Mouse (Mus musculus): ENCODE data around the gene Insc. TPM values are rescaled to one million over a fixed set of nuclear protein-coding genes. Genes with fewer than 3 reads are reported as not detected.

Gene Insc
- polyA plus RNA-seq, 1 experiment from 2014 or later, result 3.1 TPM

DNA sequence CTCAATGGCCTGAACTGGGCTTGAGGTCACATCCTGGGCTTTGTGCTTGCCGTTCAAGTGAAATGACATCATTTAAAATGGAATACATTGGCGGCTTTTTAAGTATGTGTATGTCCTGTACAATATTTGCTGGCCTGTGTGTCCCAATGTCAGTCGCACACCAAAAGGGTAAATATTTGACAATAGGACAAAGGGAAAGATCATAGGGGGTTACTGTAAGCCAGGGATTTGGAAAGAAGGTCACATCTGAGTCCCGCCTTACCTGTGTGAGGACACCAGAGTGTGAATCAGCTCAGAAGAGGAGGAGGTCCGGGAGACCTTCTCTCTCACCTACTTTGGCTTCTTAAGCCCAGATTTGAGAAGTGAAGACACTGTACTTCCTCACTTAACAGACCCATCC is 25.0 kb downstream of the Insc start:
- H3K4me1 ChIP-seq, result no peaks in the 10 kb centered on the region
- no peak overlapping the region for H3K4me3 ChIP-seq
- H3K27me3 ChIP-seq, result no peaks in the 10 kb centered on the region
- no peaks in the 10 kb centered on the region for H3K36me3 ChIP-seq
- no peaks in the 10 kb centered on the region for H3K9me3 ChIP-seq (replicated peaks)
- no peak overlapping the region for H3K4me2 ChIP-seq (replicated peaks)
- no peak for ATAC-seq (ENCODE audit: low FRiP score)
- 89% methylated on average over 5 of the region's 5 CpGs for WGBS
- no peak overlapping the region for H3K27ac ChIP-seq
- no peak overlapping the region for H3K9ac ChIP-seq

DNA sequence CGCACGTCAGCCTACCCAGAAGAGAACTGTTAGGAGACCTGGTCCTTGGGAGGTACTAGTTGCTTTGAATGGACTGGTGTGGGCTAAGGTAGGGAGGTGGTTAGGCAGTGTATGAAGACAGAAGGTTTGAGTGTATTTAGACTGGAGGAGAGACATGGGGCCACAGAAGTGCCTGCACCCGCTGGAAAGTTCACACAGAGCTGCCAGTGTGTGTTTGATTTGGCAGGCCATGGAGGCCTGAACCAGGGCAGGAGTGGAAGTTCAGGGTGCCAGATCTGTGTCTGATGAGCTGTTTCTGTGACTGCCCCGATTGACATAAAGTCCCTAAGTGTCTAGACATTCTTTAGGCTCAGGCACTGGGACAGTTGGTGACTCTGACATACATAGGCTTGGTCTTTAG is 25.5 kb downstream of the Insc start:
- no peak for ATAC-seq (ENCODE audit: low FRiP score)
- Histone ChIP-seq H3K4me2 (replicated peaks) (no peak overlapping the region), H3K4me3 (no peak overlapping the region), H3K9ac (no peak overlapping the region), H3K4me1 (no peaks in the 10 kb centered on the region), H3K9me3 (replicated peaks) (no peaks in the 10 kb centered on the region), H3K27ac (no peak overlapping the region), H3K27me3 (no peaks in the 10 kb centered on the region), H3K36me3 (no peaks in the 10 kb centered on the region)
- WGBS, result 90% methylated on average over 4 of the region's 4 CpGs

- H3K27ac ChIP-seq, result no peak overlapping the region
- ATAC-seq (ENCODE audit: low FRiP score), result no peak
- H3K9ac ChIP-seq, result no peak overlapping the region
- H3K4me3 ChIP-seq, result no peak overlapping the region
- WGBS, result 99% methylated on average over 3 of the region's 3 CpGs
- H3K4me2 ChIP-seq (replicated peaks), result no peak overlapping the region
- no peaks in the 10 kb centered on the region for H3K27me3 ChIP-seq
- no peaks in the 10 kb centered on the region for H3K9me3 ChIP-seq (replicated peaks)
- H3K36me3 ChIP-seq, result no peaks in the 10 kb centered on the region
- no peaks in the 10 kb centered on the region for H3K4me1 ChIP-seq
Measured at GRCm38 (mm10) chr7:114770586-114770985, 27.1 kb downstream of the Insc start.

- 75% methylated on average over 7 of the region's 7 CpGs for WGBS
Measured at GRCm38 (mm10) chr7:114771801-114772200, 28.3 kb downstream of the Insc start.

DNA sequence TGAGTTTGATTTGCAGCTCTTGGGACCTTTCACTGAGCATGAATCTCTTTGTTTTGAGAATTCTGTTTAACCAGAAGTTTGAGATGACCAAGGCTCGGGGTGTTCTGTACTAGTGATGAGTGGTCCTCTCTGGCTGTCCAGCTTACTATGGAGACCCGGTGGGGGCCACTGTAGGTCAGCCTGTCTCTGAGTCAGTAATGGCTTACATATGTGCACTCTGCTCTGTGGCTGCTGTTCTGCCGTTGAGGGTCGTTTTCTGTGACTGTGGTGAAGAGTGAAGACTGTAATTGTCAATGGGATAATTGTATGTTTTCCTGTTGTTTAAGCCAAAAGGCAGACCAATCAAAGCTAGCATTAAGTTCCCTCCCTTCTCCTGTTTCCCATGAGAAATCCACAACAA is 30.3 kb downstream of the Insc start:
- H3K9ac ChIP-seq, result no peak overlapping the region
- H3K27me3 ChIP-seq, result no peaks in the 10 kb centered on the region
- no peak for ATAC-seq (ENCODE audit: low FRiP score)
- no peaks in the 10 kb centered on the region for H3K4me1 ChIP-seq
- WGBS, result 67% methylated on average over 4 of the region's 4 CpGs
- no peak overlapping the region for H3K4me2 ChIP-seq (replicated peaks)
- H3K4me3 ChIP-seq, result no peak overlapping the region
- no peak overlapping the region for H3K27ac ChIP-seq
- H3K9me3 ChIP-seq (replicated peaks), result no peaks in the 10 kb centered on the region
- no peaks in the 10 kb centered on the region for H3K36me3 ChIP-seq

More at GRCm38 (mm10) chr7:114771801-114772200, 28.3 kb downstream of the Insc start:
- no peaks in the 10 kb centered on the region for H3K9me3 ChIP-seq (replicated peaks)
- H3K9ac ChIP-seq, result no peak overlapping the region
- H3K27me3 ChIP-seq, result no peaks in the 10 kb centered on the region
- H3K4me2 ChIP-seq (replicated peaks), result no peak overlapping the region
- no peak overlapping the region for H3K4me3 ChIP-seq
- H3K36me3 ChIP-seq, result no peaks in the 10 kb centered on the region
- ATAC-seq (ENCODE audit: low FRiP score), result no peak
- no peaks in the 10 kb centered on the region for H3K4me1 ChIP-seq
- H3K27ac ChIP-seq, result no peak overlapping the region

- Histone ChIP-seq H3K27ac (no peak overlapping the region), H3K9me3 (replicated peaks) (no peaks in the 10 kb centered on the region), H3K4me3 (no peak overlapping the region), H3K27me3 (no peaks in the 10 kb centered on the region), H3K9ac (no peak overlapping the region), H3K4me2 (replicated peaks) (no peak overlapping the region), H3K4me1 (no peaks in the 10 kb centered on the region), H3K36me3 (no peaks in the 10 kb centered on the region)
- 89% methylated on average over 2 of the region's 2 CpGs for WGBS
- ATAC-seq (ENCODE audit: low FRiP score), result no peak
Measured at GRCm38 (mm10) chr7:114775856-114776255, 32.4 kb downstream of the Insc start.

GRCm38 (mm10) chr7:114778156-114778770 is 34.8 kb downstream of the Insc start:
- H3K27ac ChIP-seq, result no peak overlapping the region
- H3K4me1 ChIP-seq, result no peaks in the 10 kb centered on the region
- no peak overlapping the region for H3K4me3 ChIP-seq
- no peak overlapping the region for H3K9ac ChIP-seq
- H3K27me3 ChIP-seq, result no peaks in the 10 kb centered on the region
- no peak for ATAC-seq (ENCODE audit: low FRiP score)
- H3K36me3 ChIP-seq, result no peaks in the 10 kb centered on the region
- H3K9me3 ChIP-seq (replicated peaks), result no peaks in the 10 kb centered on the region
- H3K4me2 ChIP-seq (replicated peaks), result no peak overlapping the region
- 83% methylated on average over 7 of the region's 7 CpGs for WGBS

DNA sequence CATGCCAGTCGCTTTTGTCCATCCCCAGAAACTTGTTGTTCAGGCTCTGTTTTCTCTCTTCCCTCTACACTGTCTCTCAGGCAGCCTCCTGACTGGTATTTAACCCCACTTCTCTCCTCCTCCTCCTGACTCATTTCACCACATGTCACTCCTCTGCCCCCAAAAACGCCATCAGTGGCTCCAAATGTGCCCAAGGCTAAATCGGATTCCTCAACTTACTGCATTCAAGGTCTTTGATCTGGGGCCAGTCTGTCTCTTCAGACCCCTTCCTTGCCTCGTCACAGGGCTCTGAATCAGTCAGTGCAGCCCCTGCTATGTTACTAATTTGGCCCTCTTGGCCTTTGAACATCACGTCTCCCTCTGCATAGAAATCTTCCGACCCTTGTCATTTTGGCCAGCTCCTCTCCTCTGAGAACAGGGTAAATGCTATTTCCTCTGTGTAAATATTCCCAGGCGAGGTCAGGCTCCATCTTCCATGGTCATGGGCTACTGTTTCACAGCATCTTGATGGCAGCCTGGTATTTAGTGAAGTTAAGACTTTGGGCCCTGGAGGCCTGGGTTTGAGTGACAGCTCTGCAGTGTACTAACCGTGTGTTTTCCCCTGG is 35.7 kb downstream of the Insc start:
- ATAC-seq (ENCODE audit: low FRiP score), result no peak
- H3K4me1 ChIP-seq, result no peaks in the 10 kb centered on the region
- H3K27ac ChIP-seq, result no peak overlapping the region
- no peaks in the 10 kb centered on the region for H3K36me3 ChIP-seq
- H3K9ac ChIP-seq, result no peak overlapping the region
- no peak overlapping the region for H3K4me3 ChIP-seq
- no peaks in the 10 kb centered on the region for H3K27me3 ChIP-seq
- H3K9me3 ChIP-seq (replicated peaks), result no peaks in the 10 kb centered on the region
- no peak overlapping the region for H3K4me2 ChIP-seq (replicated peaks)
- WGBS, result 57% methylated on average over 8 of the region's 8 CpGs

GRCm38 (mm10) chr7:114783291-114783690 is 39.8 kb downstream of the Insc start:
- Histone ChIP-seq H3K27me3 (no peaks in the 10 kb centered on the region), H3K9me3 (replicated peaks) (no peaks in the 10 kb centered on the region), H3K36me3 (no peaks in the 10 kb centered on the region), H3K4me1 (no peaks in the 10 kb centered on the region), H3K4me3 (no peak overlapping the region), H3K27ac (no peak overlapping the region), H3K4me2 (replicated peaks) (no peak overlapping the region), H3K9ac (no peak overlapping the region)
- WGBS, result 82% methylated on average over 3 of the region's 3 CpGs
- ATAC-seq (ENCODE audit: low FRiP score), result no peak

- no peaks in the 10 kb centered on the region for H3K9me3 ChIP-seq (replicated peaks)
- no peak overlapping the region for H3K27ac ChIP-seq
- H3K4me3 ChIP-seq, result no peak overlapping the region
- no peak overlapping the region for H3K9ac ChIP-seq
- H3K4me2 ChIP-seq (replicated peaks), result no peak overlapping the region
- no peaks in the 10 kb centered on the region for H3K27me3 ChIP-seq
- WGBS, result 90% methylated on average over 10 of the region's 10 CpGs
- H3K36me3 ChIP-seq, result no peaks in the 10 kb centered on the region
- H3K4me1 ChIP-seq, result no peaks in the 10 kb centered on the region
- no peak for ATAC-seq (ENCODE audit: low FRiP score)
Measured at GRCm38 (mm10) chr7:114791087-114791486, 47.6 kb downstream of the Insc start.

GRCm38 (mm10) chr7:114792026-114792425 is 48.5 kb downstream of the Insc start:
- no peak overlapping the region for H3K9ac ChIP-seq
- no peak overlapping the region for H3K4me2 ChIP-seq (replicated peaks)
- no peaks in the 10 kb centered on the region for H3K4me1 ChIP-seq
- H3K4me3 ChIP-seq, result no peak overlapping the region
- no peaks in the 10 kb centered on the region for H3K27me3 ChIP-seq
- no peaks in the 10 kb centered on the region for H3K36me3 ChIP-seq
- no peaks in the 10 kb centered on the region for H3K9me3 ChIP-seq (replicated peaks)
- no peak overlapping the region for H3K27ac ChIP-seq
- no peak for ATAC-seq (ENCODE audit: low FRiP score)
- 88% methylated on average over 6 of the region's 6 CpGs for WGBS

GRCm38 (mm10) chr7:114794400-114794799 is 50.9 kb downstream of the Insc start:
- no peak overlapping the region for H3K9ac ChIP-seq
- no peak overlapping the region for H3K27ac ChIP-seq
- no peaks in the 10 kb centered on the region for H3K4me1 ChIP-seq
- no peak for ATAC-seq (ENCODE audit: low FRiP score)
- H3K27me3 ChIP-seq, result no peaks in the 10 kb centered on the region
- no peaks in the 10 kb centered on the region for H3K9me3 ChIP-seq (replicated peaks)
- no peak overlapping the region for H3K4me3 ChIP-seq
- 85% methylated on average over 2 of the region's 2 CpGs for WGBS
- H3K4me2 ChIP-seq (replicated peaks), result no peak overlapping the region
- H3K36me3 ChIP-seq, result no peaks in the 10 kb centered on the region

DNA sequence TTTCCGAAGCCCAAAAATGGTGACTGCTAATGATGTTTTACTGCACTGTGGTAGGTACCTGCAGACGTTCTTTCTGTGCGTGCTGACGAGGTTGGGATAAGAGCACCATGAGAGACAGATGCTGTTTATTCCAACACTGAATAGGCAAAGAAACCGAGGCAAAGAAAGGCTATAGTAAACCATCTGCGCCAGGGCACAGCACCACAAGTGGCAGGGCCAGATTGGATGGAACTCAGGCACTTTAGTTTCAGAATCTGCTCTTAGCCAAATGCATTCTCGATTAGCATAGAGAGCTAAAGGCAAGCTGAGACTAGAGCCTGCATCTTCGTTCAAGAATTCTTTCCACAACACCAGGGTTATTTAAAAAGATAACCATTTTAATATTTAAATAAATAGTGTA is 59.1 kb downstream of the Insc start:
- Histone ChIP-seq H3K4me1 (no peaks in the 10 kb centered on the region), H3K27ac (no peak overlapping the region), H3K4me3 (no peak overlapping the region), H3K9me3 (replicated peaks) (no peaks in the 10 kb centered on the region), H3K4me2 (replicated peaks) (no peak overlapping the region), H3K9ac (no peak overlapping the region), H3K36me3 (no peaks in the 10 kb centered on the region), H3K27me3 (no peaks in the 10 kb centered on the region)
- ATAC-seq (ENCODE audit: low FRiP score), result no peak
- WGBS, result 82% methylated on average over 8 of the region's 8 CpGs

All from hindbrain, embryonic 12.5 days (tissue).